Mouse (Mus musculus) gonadal fat pad, adult 2 months (tissue): ENCODE results near the gene Aamp. TPM values are rescaled to one million over a fixed set of nuclear protein-coding genes. Genes with fewer than 3 reads are reported as not detected.

Experiments used
- DNase-seq: peaks from one replicate; pipeline ENCODE4 v3.0.0-alpha.2; 2012; ENCODE audit warnings: low read depth
- polyA plus RNA-seq: library from polyadenylated mRNA; depleted of rRNA; stranded (reverse); fragments of >200 nt; gene quantifications from 2 replicates; pipeline ENCODE4 v1.2.3, GENCODE M21; 2012

Aamp gene
- polyA plus RNA-seq, 1 experiment, result 203 TPM

GRCm38 (mm10) chr1:74281886-74282285 lies 2.7 kb downstream of the Aamp start:
- no peak for DNase-seq

- DNase-seq, result no peak
These were observed 3.2 kb downstream of the Aamp start for GRCm38 (mm10) chr1:74281372-74281771.

GRCm38 (mm10) chr1:74280591-74281325 lies 3.8 kb downstream of the Aamp start:
- no peak for DNase-seq

- no peak for DNase-seq
These were observed 5.5 kb downstream of the Aamp start for GRCm38 (mm10) chr1:74278988-74279387.

GRCm38 (mm10) chr1:74278538-74278937 lies 6.0 kb downstream of the Aamp start, which contains the start of gene Gpbar1:
Gene Gpbar1, plus strand, starts transcription at chr1:74278550.
- DNase-seq, result no peak

GRCm38 (mm10) chr1:74277883-74278537 lies 6.5 kb downstream of the Aamp start:
- no peak for DNase-seq

- no peak for DNase-seq
These were observed 7.5 kb downstream of the Aamp start for GRCm38 (mm10) chr1:74277041-74277440.

GRCm38 (mm10) chr1:74275015-74275414 lies 9.5 kb downstream of the Aamp start:
- no peak for DNase-seq

- no peak for DNase-seq
These were observed 12.9 kb downstream of the Aamp start for GRCm38 (mm10) chr1:74271659-74272058.

GRCm38 (mm10) chr1:74268750-74269149 lies 15.8 kb downstream of the Aamp start:
- no peak for DNase-seq

- no peak for DNase-seq
These were observed 22.0 kb downstream of the Aamp start for GRCm38 (mm10) chr1:74262510-74262909.

GRCm38 (mm10) chr1:74256782-74257181 lies 27.8 kb downstream of the Aamp start:
- DNase-seq, result no peak

- no peak for DNase-seq
These were observed 28.7 kb downstream of the Aamp start for GRCm38 (mm10) chr1:74255704-74256345.

- DNase-seq, result no peak
These were observed 34.4 kb downstream of the Aamp start for GRCm38 (mm10) chr1:74250096-74250495.

GRCm38 (mm10) chr1:74249331-74249980 lies 35.1 kb downstream of the Aamp start:
- DNase-seq, result no peak

GRCm38 (mm10) chr1:74248799-74249198 lies 35.7 kb downstream of the Aamp start:
- no peak for DNase-seq

GRCm38 (mm10) chr1:74245525-74245924 lies 39.0 kb downstream of the Aamp start:
- DNase-seq, result no peak

GRCm38 (mm10) chr1:74240832-74241231 lies 43.7 kb downstream of the Aamp start:
- no peak for DNase-seq

GRCm38 (mm10) chr1:74240311-74240710 lies 44.2 kb downstream of the Aamp start:
- no peak for DNase-seq

- no peak for DNase-seq
These were observed 44.9 kb downstream of the Aamp start for GRCm38 (mm10) chr1:74239618-74240017.

- DNase-seq, result no peak
These were observed 45.4 kb downstream of the Aamp start for GRCm38 (mm10) chr1:74239162-74239561.

GRCm38 (mm10) chr1:74238136-74238535 lies 46.4 kb downstream of the Aamp start:
- DNase-seq, result no peak
